Mouse (Mus musculus) adrenal gland, adult 18-20 months (tissue): Measurements from ENCODE around the gene Gm14548. TPM values are rescaled to one million over a fixed set of nuclear protein-coding genes. Genes with fewer than 3 reads are reported as not detected.
"Not testable (repeated sequence)": the region's sequence is repeated elsewhere in the genome, so short reads cannot be mapped to it uniquely, and the experiment has no call there.

Experiments
- DNase-seq, 2 experiments: peaks; one replicate each; pipeline ENCODE4 v3.0.0; 2021 to 2022; ENCODE audit warnings: low spot score in 2 of 2
- long read RNA-seq, 2 experiments: library from polyadenylated mRNA; stranded (forward); transcript quantifications; one replicate each; pipeline ENCODE4 v2.0.0; 2021
- total RNA-seq, 2 experiments: library from RNA; stranded (reverse); gene quantifications; 1 replicate in 1 of 2; 2 replicates in 1 of 2; pipeline ENCODE4 v1.2.3; 2021

Gene Gm14548
- total RNA-seq = not detected
- long read RNA-seq, experiment 1 = 0 reads
- long read RNA-seq, experiment 2, partial matches to known transcripts = 0 of 2 reads
- long read RNA-seq, experiment 2, other reads (novel, unspliced or antisense) = 2 of 2 reads

DNA sequence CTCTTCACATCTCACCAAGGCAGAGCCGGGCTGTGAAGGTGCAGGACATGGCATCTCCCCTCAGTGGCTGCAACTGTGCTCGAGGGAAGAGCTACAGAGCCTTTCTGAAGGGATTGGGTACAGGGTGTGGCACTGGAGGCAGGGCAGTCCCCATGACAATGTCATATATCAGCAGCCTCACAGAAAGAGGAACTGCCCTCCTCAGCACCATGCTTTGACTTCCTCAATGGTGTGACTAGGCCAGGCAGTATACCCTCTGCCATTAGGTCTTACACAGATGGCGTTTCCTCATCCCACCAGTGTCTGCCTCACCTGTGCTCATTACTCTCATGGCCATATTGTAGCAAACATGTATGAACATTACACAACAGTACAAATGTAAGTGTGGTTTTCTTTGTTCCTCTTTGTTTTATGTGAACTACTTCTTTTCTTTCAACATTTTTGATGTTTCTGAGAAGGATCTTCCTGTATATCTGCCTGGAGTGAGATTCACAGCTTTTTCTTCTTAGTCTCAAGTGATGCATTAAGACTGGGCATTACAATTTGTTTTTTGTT, at the start of gene Gm14548:
Gene Gm14548 (minus strand): TSS at position 85 of the 555 bp plus-strand sequence.
- not testable (repeated sequence) for DNase-seq

DNA sequence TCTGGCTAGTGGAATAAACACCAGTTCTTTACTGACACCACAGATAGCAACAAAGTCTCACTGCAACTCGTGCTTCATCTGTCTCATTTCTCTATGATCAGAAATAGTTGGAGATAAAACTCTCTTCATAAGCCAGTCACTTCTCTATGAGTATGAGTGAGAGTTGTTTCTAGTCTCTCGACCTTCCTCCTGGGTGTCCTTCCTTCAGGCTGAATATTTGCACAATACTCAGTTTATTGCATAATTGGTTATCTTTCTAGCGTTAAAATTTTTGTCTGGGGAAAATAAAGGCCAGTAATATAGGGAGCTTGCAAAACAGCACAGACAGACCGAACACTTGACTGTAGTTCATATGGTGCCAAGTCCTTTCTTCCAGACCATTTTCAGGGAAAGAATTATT, 48.2 kb upstream of the Gm14548 start:
- DNase-seq = no peak

DNA sequence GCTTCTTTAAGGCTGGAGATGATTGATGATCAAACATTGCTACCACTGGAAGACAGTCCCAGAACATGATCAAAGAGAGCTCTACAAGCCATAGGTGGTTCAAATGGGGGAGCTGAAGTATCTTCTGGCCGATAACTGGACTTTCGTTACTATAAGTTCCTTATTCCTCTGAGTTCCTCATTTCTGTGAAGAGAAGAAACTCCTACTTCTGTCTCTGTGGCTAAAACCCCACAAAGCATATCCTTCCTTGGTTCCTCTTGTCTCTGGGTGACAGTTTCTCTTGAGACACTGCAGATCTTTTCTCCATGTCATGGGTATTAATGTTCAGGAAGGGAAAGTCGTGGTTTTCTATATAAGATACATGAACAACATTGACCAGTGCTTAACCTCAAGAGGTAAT, 43.0 kb upstream of the Gm14548 start:
- DNase-seq = no peak

DNA sequence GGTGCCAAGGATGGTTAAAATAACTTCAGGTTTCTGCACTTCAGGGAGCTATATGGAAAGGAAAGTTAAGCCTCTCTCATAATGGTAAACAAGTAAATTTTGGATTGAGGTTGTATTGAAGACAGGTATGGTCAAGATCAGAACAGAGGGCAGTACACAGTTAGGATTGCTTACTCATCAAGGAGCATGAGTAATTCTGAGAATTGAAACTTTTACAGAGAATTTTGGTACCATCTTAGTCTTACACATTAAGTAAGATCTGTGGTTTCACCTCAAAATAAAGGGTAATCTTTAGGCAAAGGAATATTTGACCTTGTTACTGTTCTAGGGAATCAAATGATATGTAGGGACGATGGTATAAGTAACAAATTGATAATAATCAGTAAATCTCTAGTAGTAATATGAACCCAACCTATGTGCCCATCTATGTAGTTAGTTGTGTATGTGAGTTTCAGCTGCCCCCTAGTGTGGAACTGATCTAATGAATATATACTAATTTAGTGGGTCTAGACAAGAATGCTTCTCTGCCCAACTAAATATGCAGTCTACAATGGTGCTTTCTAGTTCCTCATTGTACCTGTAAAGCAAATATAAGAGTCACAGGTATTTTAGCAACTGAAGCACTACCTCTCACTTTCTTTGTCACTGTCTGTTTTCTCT, 42.1 kb upstream of the Gm14548 start:
- DNase-seq = no peak

DNA sequence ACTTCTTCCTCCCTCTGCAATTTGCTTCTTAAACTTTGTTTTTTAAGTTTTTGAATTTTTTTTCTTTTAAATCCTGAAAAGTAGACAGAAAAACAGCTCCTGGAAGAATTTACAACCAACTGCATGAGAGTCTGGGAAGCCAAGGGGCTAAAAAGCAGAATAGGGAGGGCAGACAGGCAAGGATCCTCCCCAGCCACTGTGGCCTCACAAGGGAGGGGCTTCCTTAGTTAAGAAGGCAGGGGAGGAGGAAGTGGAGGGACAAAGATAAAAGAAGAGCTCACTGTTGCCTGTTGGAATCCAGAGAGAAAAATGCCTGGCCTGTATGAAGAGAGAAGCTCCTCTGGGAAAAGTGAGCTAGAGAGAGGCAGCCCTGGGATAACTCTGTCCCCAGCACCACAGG, 37.6 kb upstream of the Gm14548 start:
- DNase-seq = not testable (repeated sequence)

DNA sequence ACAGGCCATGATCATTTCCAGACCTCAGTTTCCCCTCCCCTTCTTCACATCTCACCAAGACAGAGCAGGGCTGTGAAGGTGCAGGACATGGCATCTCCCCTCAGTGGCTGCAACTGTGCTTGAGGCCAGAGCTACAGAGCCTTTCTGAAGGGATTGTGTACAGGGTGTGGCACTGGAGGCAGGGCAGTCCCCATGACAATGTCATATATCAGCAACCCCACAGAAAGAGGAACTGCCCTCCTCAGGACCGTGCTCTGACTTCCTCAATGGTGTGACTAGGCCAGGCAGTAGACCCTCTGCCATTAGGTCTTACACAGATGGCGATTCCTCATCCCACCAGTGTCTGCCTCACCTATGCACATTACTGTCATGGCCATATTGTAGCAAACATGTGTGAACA, 17.5 kb upstream of the Gm14548 start, which contains the start of gene Lilra6:
Gene Lilra6 (minus strand): TSS at position 117 of the 400 bp plus-strand sequence.
- not testable (repeated sequence) for DNase-seq

DNA sequence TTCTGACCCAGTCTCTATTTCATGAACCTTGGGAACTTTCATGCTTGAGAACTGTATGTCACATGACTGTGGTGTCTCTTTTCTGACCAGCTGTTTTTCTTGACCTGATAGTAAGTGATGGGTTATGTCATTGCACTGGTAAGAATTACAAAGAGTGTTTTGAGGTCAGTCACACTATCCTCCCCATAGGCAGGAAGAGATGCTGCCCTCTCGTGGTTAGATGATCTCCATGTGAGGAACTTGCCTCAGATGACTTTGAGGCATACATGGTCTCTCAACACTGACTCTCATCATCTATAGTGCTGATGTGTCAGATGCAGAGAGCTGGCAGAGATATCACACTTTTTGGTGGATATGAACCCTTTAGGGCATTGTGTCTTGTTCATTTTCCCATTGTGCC, 5.8 kb upstream of the Gm14548 start:
- DNase-seq = no peak

DNA sequence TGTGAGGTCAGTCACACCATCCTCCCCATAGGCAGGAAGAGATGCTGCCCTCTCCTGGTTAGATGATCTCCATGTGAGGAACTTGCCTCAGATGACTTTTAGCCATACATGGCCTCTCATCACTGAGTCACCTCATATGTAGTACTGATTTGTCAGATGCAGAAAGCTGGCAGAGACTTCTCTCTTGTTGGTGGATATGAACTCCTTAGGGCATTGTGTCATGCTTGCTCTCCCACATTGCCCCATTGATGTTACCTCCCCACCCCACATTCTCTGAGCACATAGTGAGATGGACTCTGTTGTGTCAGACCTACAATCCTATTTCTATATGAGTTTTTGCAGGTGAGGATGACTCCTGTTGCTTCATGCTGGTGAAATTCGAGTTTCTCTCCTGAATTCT, 22.9 kb downstream of the Gm14548 start:
- not testable (repeated sequence) for DNase-seq

DNA sequence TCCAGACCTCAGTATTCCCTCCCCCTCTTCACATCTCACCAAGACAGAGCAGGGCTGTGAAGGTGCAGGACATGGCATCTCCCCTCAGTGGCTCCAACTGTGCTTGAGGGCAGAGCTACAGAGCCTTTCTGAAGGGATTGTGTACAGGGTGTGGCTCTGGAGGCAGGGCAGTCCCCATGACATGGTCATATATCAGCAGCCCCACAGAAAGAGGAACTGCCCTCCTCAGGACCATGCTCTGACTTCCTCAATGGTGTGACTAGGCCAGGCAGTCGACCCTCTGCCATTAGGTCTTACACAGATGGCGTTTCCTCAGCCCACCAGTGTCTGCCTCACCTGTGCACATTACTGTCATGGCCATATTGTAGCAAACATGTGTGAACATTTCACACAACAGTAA, 53.0 kb downstream of the Gm14548 start, which contains the start of gene Pira2:
Gene Pira2 (minus strand): TSS at position 101 of the 400 bp plus-strand sequence.
- DNase-seq = not testable (repeated sequence)

DNA sequence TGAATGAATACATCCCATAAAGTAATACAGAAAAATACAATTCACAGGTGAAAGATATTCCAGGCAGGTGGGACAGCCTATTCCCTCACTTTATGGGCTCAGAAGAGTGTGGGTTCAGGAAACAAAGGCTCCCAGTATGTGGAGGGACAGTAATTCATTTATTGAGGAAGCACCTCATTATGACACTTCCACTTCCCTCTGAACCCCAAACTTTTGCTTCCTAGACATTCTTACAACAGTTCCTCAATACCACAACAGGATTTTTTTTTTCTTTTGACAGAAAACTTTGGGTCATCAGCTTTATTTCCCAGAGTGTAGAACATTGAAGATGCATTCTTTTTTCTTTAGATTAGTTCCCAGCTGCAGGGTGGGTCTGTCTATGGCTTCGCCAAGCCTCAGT, 60.1 kb downstream of the Gm14548 start:
- not testable (repeated sequence) for DNase-seq

Other genes with a start within 250 kb of the Gm14548 start
- 10 to 100 TPM; 14.0 to 14.2 TPM for gene Leng1, start 232.3 kb downstream of the Gm14548 start, total RNA-seq
- 10 to 100 TPM; 11.0 to 12.9 TPM for gene Tmc4, start 220.6 kb downstream of the Gm14548 start, total RNA-seq
- 100 to 1,000 TPM in 1 of 2 experiments, 10 to 100 TPM in 1; 87.7 to 105 TPM for gene Tsen34, start 205.3 kb downstream of the Gm14548 start, total RNA-seq
- 10 to 100 TPM; 61.3 to 82.9 TPM for gene Mboat7, start 204.6 kb downstream of the Gm14548 start, total RNA-seq
- 100 to 1,000 TPM; 858 to 933 TPM for gene Rps9, start 194.1 kb downstream of the Gm14548 start, total RNA-seq
- gene Pirb, start 177.7 kb downstream of the Gm14548 start, total RNA-seq = 1 to 10 TPM; 3.0 to 5.6 TPM
- gene Gm15448, start 72.4 kb downstream of the Gm14548 start, total RNA-seq = under 1 TPM; 0.43 to 0.58 TPM
- 1 to 10 TPM in 1 of 2 experiments, under 1 TPM in 1; 0.46 to 1.1 TPM for gene Pira2, start 53.1 kb downstream of the Gm14548 start, total RNA-seq
- under 1 TPM; 0.17 to 0.38 TPM for gene Lilra6, start 17.4 kb upstream of the Gm14548 start, total RNA-seq
- gene Lair1, start 165.1 kb upstream of the Gm14548 start, total RNA-seq = 1 to 10 TPM; 2.1 to 4.3 TPM
- gene Ttyh1, start 221.3 kb upstream of the Gm14548 start, total RNA-seq = 1 to 10 TPM; 1.3 to 1.9 TPM
- 100 to 1,000 TPM in 1 of 2 experiments, 10 to 100 TPM in 1; 86.8 to 106 TPM for gene Leng8, start 238.9 kb upstream of the Gm14548 start, total RNA-seq